Mouse (Mus musculus): Measurements from ENCODE around the gene Pde4c. TPM values are rescaled to one million over a fixed set of nuclear protein-coding genes. Genes with fewer than 3 reads are reported as not detected.

The Pde4c gene
- 0.10 TPM for polyA plus RNA-seq (2012; fragmentation: generic; extraction: Trizol)

DNA sequence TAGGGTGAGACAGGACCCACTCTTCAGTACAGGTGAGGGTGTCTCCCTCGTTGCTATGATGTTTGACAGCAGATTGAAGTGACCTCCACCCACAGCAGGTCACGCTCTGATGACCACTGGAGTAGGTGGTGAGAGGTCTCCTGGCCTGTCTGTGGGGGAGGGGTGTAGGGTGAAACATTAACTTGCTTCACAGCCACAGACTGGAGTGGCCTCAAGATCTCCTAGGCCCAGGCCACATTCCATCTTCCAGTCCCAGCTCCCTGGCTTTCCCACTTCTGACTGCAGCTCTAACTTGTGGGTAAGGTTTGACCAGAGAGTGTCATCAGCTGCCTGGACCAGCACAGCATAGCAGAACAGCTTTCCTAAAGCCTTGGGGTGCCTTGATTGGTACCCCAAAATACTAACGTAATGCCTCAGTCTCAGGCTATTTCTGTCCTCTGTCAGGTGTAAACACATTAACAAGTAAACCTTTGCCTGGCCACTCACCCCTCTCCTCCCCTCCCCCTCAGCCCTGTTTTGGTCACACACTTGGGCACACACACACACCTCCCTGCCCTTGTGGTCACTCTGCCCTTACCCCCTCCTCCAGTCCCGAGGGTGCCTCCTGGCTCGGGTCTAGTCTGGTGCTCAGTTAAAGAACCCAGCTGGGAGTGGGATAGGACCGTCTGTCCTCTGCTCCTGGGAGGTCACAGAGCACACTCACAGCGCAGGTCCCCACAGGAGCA, at the start of gene Pde4c:
Gene Pde4c (plus strand): TSS at position 235 of the 725 bp plus-strand sequence.
- Histone ChIP-seq H3K79me2 (ENCODE audit: control insufficient read depth, insufficient read depth) (no peaks in the 10 kb centered on the region), H3K27me3 (ENCODE audit: control insufficient read depth, insufficient read depth, insufficient read length) (no peaks in the 10 kb centered on the region), H3ac (ENCODE audit: control insufficient read depth, insufficient read length) (no peak within 1 kb of the TSS), H3K4me2 (ENCODE audit: low read depth) (no peak within 1 kb of the TSS), H3K4me3 (no peak within 1 kb of the TSS), H3K36me3 (ENCODE audit: control insufficient read depth, insufficient read depth) (no peaks in the 10 kb centered on the region)
- TF ChIP-seq TCF3 (IDR thresholded peaks at IDR 0.05; ENCODE audit: insufficient read length, low read depth), result no peak
- no peak for TF ChIP-seq E2F4 (IDR thresholded peaks at IDR 0.05; ENCODE audit: insufficient read depth)
- no peak for TF ChIP-seq CEBPB (IDR thresholded peaks at IDR 0.05; ENCODE audit: insufficient read depth, poor library complexity, severe bottlenecking)
- no peak for TF ChIP-seq SRF (IDR thresholded peaks at IDR 0.05; ENCODE audit: control insufficient read depth, insufficient read length, low read depth)
- no peak for TF ChIP-seq MYOG (IDR thresholded peaks at IDR 0.05; ENCODE audit: control insufficient read depth in 1 of 3, insufficient read depth in 1 of 3, insufficient read length in 2 of 3, low read depth in 2 of 3)
- no peak for TF ChIP-seq REST (IDR thresholded peaks at IDR 0.05; ENCODE audit: insufficient read depth, insufficient read length)
- no peak for TF ChIP-seq MAX (IDR thresholded peaks at IDR 0.05; ENCODE audit: low read depth)
- no peak for TF ChIP-seq POLR2A (IDR thresholded peaks at IDR 0.05; ENCODE audit: insufficient read length, low read depth)
- no peak for TF ChIP-seq POLR2AphosphoS2 (IDR thresholded peaks at IDR 0.05; ENCODE audit: insufficient read length, low read depth)
- no peak for TF ChIP-seq USF1 (IDR thresholded peaks at IDR 0.05; ENCODE audit: low read depth)
- TF ChIP-seq TCF12 (IDR thresholded peaks at IDR 0.05; ENCODE audit: insufficient read depth, poor library complexity, severe bottlenecking), result no peak
- TF ChIP-seq MYOD1 (IDR thresholded peaks at IDR 0.05; ENCODE audit: control insufficient read depth in 1 of 3, insufficient read length in 2 of 3, low read depth in 2 of 3), result no peak

DNA sequence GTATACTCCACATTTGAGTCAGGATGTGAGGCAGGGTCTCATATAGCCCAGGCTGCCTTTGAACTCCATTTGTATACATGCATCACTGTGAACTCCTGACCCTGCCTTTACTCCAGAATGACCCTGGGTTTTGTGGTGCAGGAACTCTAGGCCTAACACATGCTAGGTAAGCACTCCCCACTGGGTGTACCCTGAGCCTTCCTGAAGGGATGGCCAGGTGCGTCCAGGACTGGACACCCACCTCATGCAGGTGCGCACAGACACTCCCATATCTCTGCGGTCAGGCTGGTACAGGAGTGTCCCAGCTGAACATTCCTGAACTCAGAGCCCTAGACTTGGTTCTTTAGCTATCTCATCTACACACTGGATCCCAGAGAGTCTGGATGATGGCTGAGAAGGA, 49.4 kb upstream of the Pde4c start:
- H3K36me3 ChIP-seq (ENCODE audit: control insufficient read depth, insufficient read depth), result no peaks in the 10 kb centered on the region
- peak overlapping the region; percentile 70 for H3ac ChIP-seq (ENCODE audit: control insufficient read depth, insufficient read length)
- H3K4me2 ChIP-seq (ENCODE audit: low read depth), result peak overlapping the region; percentile 90
- peak overlapping the region; percentile 23 for H3K4me3 ChIP-seq
- peaks cover 29% of the 10 kb centered on the region for H3K79me2 ChIP-seq (ENCODE audit: control insufficient read depth, insufficient read depth)
- no peaks in the 10 kb centered on the region for H3K27me3 ChIP-seq (ENCODE audit: control insufficient read depth, insufficient read depth, insufficient read length)
- no peak for TF ChIP-seq E2F4 (IDR thresholded peaks at IDR 0.05; ENCODE audit: insufficient read depth)
- TF ChIP-seq POLR2A (IDR thresholded peaks at IDR 0.05; ENCODE audit: insufficient read length, low read depth), result peak; percentile 43
- no peak for TF ChIP-seq TCF12 (IDR thresholded peaks at IDR 0.05; ENCODE audit: insufficient read depth, poor library complexity, severe bottlenecking)
- TF ChIP-seq CEBPB (IDR thresholded peaks at IDR 0.05; ENCODE audit: insufficient read depth, poor library complexity, severe bottlenecking), result no peak
- TF ChIP-seq USF1 (IDR thresholded peaks at IDR 0.05; ENCODE audit: low read depth), result no peak
- no peak for TF ChIP-seq REST (IDR thresholded peaks at IDR 0.05; ENCODE audit: insufficient read depth, insufficient read length)
- no peak for TF ChIP-seq MYOD1 (IDR thresholded peaks at IDR 0.05; ENCODE audit: control insufficient read depth in 1 of 3, insufficient read length in 2 of 3, low read depth in 2 of 3)
- TF ChIP-seq MAX (IDR thresholded peaks at IDR 0.05; ENCODE audit: low read depth), result no peak

DNA sequence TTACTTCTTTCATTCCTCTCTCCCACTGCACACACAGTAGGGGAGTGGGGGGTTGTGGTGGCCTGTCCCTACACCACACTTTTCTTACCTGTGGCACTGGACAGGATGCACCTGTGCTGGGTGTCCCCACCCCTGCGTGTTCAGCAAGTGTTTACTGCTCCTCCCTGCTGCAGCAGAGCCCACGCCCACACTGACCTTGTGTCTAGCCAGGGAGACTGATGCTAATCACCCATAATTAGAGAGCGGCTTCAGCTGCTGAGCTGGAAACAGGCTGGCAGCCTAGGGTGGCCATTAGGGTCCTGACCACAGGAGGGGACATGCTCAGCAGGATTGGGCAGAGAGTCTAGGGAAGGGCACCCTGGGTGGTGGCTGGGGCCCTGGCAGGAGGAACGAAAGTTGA, 48.8 kb upstream of the Pde4c start:
- peak overlapping the region; percentile 90 for H3K4me2 ChIP-seq (ENCODE audit: low read depth)
- H3K27me3 ChIP-seq (ENCODE audit: control insufficient read depth, insufficient read depth, insufficient read length), result no peaks in the 10 kb centered on the region
- peaks cover 29% of the 10 kb centered on the region for H3K79me2 ChIP-seq (ENCODE audit: control insufficient read depth, insufficient read depth)
- no peaks in the 10 kb centered on the region for H3K36me3 ChIP-seq (ENCODE audit: control insufficient read depth, insufficient read depth)
- H3ac ChIP-seq (ENCODE audit: control insufficient read depth, insufficient read length), result no peak overlapping the region
- H3K4me3 ChIP-seq, result peak overlapping the region; percentile 23
- TF ChIP-seq MYOD1 (IDR thresholded peaks at IDR 0.05; ENCODE audit: control insufficient read depth in 1 of 3, insufficient read length in 2 of 3, low read depth in 2 of 3), result peak in 2 of 3 experiments; percentile 17 to 89
- no peak for TF ChIP-seq POLR2A (IDR thresholded peaks at IDR 0.05; ENCODE audit: insufficient read length, low read depth)
- TF ChIP-seq SRF (IDR thresholded peaks at IDR 0.05; ENCODE audit: control insufficient read depth, insufficient read length, low read depth), result no peak
- TF ChIP-seq POLR2AphosphoS2 (IDR thresholded peaks at IDR 0.05; ENCODE audit: insufficient read length, low read depth), result no peak
- no peak for TF ChIP-seq USF1 (IDR thresholded peaks at IDR 0.05; ENCODE audit: low read depth)
- TF ChIP-seq MYOG (IDR thresholded peaks at IDR 0.05; ENCODE audit: control insufficient read depth in 1 of 3, insufficient read depth in 1 of 3, insufficient read length in 2 of 3, low read depth in 2 of 3), result peak in 2 of 3 experiments; percentile 10 to 77

DNA sequence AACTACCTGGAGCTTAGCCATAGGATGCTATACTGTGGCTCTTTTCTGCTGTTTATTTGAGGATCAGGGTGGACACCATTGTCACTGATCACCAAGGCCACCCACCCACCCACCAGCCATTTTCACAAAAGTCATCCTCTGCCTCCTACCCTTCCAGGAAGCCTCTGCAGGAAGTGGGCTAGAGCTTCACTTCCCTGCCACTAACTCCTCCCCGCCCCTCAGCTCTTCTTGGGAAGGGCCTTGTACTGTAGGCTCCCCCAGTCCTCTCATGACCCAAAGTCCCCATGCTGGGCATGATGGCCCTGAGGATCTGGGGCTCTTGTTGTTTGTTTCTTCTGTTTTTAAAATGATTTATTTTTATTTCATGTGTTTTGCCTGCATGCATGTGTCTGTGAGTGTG, 48.2 kb upstream of the Pde4c start:
- Histone ChIP-seq H3K4me3 (no peak overlapping the region), H3K36me3 (ENCODE audit: control insufficient read depth, insufficient read depth) (no peaks in the 10 kb centered on the region), H3K79me2 (ENCODE audit: control insufficient read depth, insufficient read depth) (peaks cover 29% of the 10 kb centered on the region), H3K4me2 (ENCODE audit: low read depth) (no peak overlapping the region), H3ac (ENCODE audit: control insufficient read depth, insufficient read length) (no peak overlapping the region), H3K27me3 (ENCODE audit: control insufficient read depth, insufficient read depth, insufficient read length) (no peaks in the 10 kb centered on the region)
- TF ChIP-seq E2F4 (IDR thresholded peaks at IDR 0.05; ENCODE audit: insufficient read depth), result no peak
- no peak for TF ChIP-seq CEBPB (IDR thresholded peaks at IDR 0.05; ENCODE audit: insufficient read depth, poor library complexity, severe bottlenecking)

DNA sequence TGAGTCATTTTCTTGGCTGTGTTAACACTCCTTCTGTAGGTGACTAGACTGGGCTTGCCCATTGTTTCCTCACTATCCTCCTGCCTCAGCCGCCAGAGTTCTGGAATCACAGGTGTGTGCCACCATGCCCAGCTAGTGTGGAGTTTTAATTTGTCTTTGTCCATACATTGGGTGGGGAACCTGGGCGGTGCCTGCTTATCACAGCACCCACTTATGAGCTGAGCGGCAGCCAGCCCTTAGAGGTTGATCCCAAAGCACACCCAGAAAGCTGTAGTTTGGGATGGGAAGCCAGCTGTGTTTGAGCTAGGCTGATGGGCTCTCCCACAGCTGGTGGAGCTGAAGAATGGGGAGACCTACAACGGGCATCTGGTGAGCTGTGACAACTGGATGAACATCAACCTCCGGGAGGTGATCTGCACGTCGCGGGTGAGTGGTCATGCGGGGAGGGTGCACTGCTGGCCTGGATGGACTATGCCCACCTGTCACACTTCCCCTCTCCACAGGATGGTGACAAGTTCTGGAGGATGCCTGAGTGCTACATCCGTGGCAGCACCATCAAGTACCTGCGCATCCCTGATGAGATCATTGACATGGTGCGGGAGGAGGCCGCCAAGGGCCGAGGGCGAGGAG, 46.0 kb upstream of the Pde4c start:
- TF ChIP-seq TCF3 (IDR thresholded peaks at IDR 0.05; ENCODE audit: insufficient read length, low read depth) (no peak), USF1 (IDR thresholded peaks at IDR 0.05; ENCODE audit: low read depth) (no peak), TCF12 (IDR thresholded peaks at IDR 0.05; ENCODE audit: insufficient read depth, poor library complexity, severe bottlenecking) (no peak), CEBPB (IDR thresholded peaks at IDR 0.05; ENCODE audit: insufficient read depth, poor library complexity, severe bottlenecking) (no peak), POLR2AphosphoS2 (IDR thresholded peaks at IDR 0.05; ENCODE audit: insufficient read length, low read depth) (no peak), POLR2A (IDR thresholded peaks at IDR 0.05; ENCODE audit: insufficient read length, low read depth) (no peak), MYOD1 (IDR thresholded peaks at IDR 0.05; ENCODE audit: control insufficient read depth in 1 of 3, insufficient read length in 2 of 3, low read depth in 2 of 3) (no peak), SRF (IDR thresholded peaks at IDR 0.05; ENCODE audit: control insufficient read depth, insufficient read length, low read depth) (no peak), E2F4 (IDR thresholded peaks at IDR 0.05; ENCODE audit: insufficient read depth) (no peak), REST (IDR thresholded peaks at IDR 0.05; ENCODE audit: insufficient read depth, insufficient read length) (no peak), MAX (IDR thresholded peaks at IDR 0.05; ENCODE audit: low read depth) (no peak), MYOG (IDR thresholded peaks at IDR 0.05; ENCODE audit: control insufficient read depth in 1 of 3, insufficient read depth in 1 of 3, insufficient read length in 2 of 3, low read depth in 2 of 3) (no peak)
- Histone ChIP-seq H3K36me3 (ENCODE audit: control insufficient read depth, insufficient read depth) (no peaks in the 10 kb centered on the region), H3K79me2 (ENCODE audit: control insufficient read depth, insufficient read depth) (peaks cover 29% of the 10 kb centered on the region), H3K27me3 (ENCODE audit: control insufficient read depth, insufficient read depth, insufficient read length) (no peaks in the 10 kb centered on the region), H3K4me3 (no peak overlapping the region), H3K4me2 (ENCODE audit: low read depth) (no peak overlapping the region), H3ac (ENCODE audit: control insufficient read depth, insufficient read length) (no peak overlapping the region)

Measured in myocyte (in vitro differentiated cells).